Mouse (Mus musculus): ENCODE data around the gene Myo1b.

- TF ChIP-seq POLR2A (IDR thresholded peaks at IDR 0.05; ENCODE audit: low read depth, low read length) (no peak), UBTF (IDR thresholded peaks at IDR 0.05; ENCODE audit: low read depth, low read length) (no peak), EP300 (IDR thresholded peaks at IDR 0.05; ENCODE audit: low read length) (no peak), ZNF384 (IDR thresholded peaks at IDR 0.05; ENCODE audit: low read depth, low read length) (no peak), CTCF (conservative IDR thresholded peaks at IDR 0.05 in 1 of 2, IDR thresholded peaks at IDR 0.05 in 1 of 2; ENCODE audit: low read depth in 2 of 2, low read length in 2 of 2) (no peak), TBP (conservative IDR thresholded peaks at IDR 0.05; ENCODE audit: low read depth, low read length) (no peak), MYC (IDR thresholded peaks at IDR 0.05; ENCODE audit: low read depth, low read length) (no peak), POLR2AphosphoS2 (IDR thresholded peaks at IDR 0.05; ENCODE audit: low read depth, low read length) (no peak), MAFK (IDR thresholded peaks at IDR 0.05; ENCODE audit: insufficient replicate concordance, low read length) (no peak), GABPA (IDR thresholded peaks at IDR 0.05; ENCODE audit: insufficient replicate concordance, low read depth, low read length) (no peak), ELF1 (IDR thresholded peaks at IDR 0.05; ENCODE audit: low read depth, low read length) (no peak), ZC3H11A (IDR thresholded peaks at IDR 0.05; ENCODE audit: low read depth, low read length) (no peak)
These were observed 30.4 kb downstream of the Myo1b start for GRCm38 (mm10) chr1:51885356-51885983.

All from CH12.LX (cell line).